10 mouse cellular contexts compared by ENCODE assay signal in genomic region chr9:76322122-76323052, GRCm38 (mm10). TPM values are rescaled to one million over a fixed set of nuclear protein-coding genes. Genes with fewer than 3 reads are reported as not detected.
DNase-seq lines count a peak whose midpoint lies in the region; ATAC-seq and TF ChIP-seq lines count a peak whose summit lies in the region.
"Had no signal": no experiment of that assay in that cellular context is flagged by ENCODE, and none has a peak within 500 bp of the region (broad histone marks: within the 10 kb centered on the region; RNA-seq: fewer than 3 reads in every experiment).

No protein-coding gene starts in this region.

- 9% methylated on average over 23 of the region's 24 CpGs for WGBS in heart, embryonic 16.5 days
- 9% methylated on average over 24 of the region's 24 CpGs for WGBS in liver, postnatal 0 days (ENCODE audit: insufficient replicate concordance)

- no peak for TF ChIP-seq CTCF in liver, postnatal 0 days (IDR thresholded peaks at IDR 0.05; ENCODE audit: low read depth)

- TF ChIP-seq EP300 in liver, postnatal 0 days (IDR thresholded peaks at IDR 0.05; ENCODE audit: low read depth): no peak

- H3K27ac ChIP-seq in heart, embryonic 16.5 days (ENCODE audit: low read length): no peak overlapping the region
- no peak overlapping the region for H3K27ac ChIP-seq in liver, postnatal 0 days (ENCODE audit: low read depth)

- no peaks in the 10 kb centered on the region for H3K36me3 ChIP-seq in heart, embryonic 16.5 days (ENCODE audit: control insufficient read depth, insufficient read depth)
- no peaks in the 10 kb centered on the region for H3K36me3 ChIP-seq in liver, postnatal 0 days (replicated peaks; ENCODE audit: insufficient read depth, low read length)

- H3K9ac ChIP-seq in heart, embryonic 16.5 days (ENCODE audit: low read length): peak overlapping the region; percentile 20; the same call in 1 of the 2 replicates
- H3K9ac ChIP-seq in liver, postnatal 0 days (replicated peaks): no peak overlapping the region

- no peak for ATAC-seq in heart, embryonic 16.5 days (replicated peaks; ENCODE audit: extremely low read depth, insufficient read depth, low FRiP score)
- no peak for ATAC-seq in liver, postnatal 0 days

- no peak for DNase-seq in heart, adult 9 months (ENCODE audit: low spot score in 2 of 2)
- DNase-seq in embryo, embryonic 10 days (ENCODE audit: low spot score): peak; percentile 41
- peak; percentile 26 for DNase-seq in forelimb bud, embryonic 11.5 days (ENCODE audit: low read depth, low spot score)
- no peak for DNase-seq in liver, postnatal 0 days
- DNase-seq in gastrocnemius, adult 18-20 months (ENCODE audit: low spot score): no peak
- DNase-seq in adrenal gland, postnatal 10 days: no peak
- no peak for DNase-seq in yolk sac, embryonic 10.5 days (ENCODE audit: low spot score)

- H3K4me2 ChIP-seq in heart, embryonic 16.5 days (ENCODE audit: low read depth, low read length): peak overlapping the region; percentile 96
- peak overlapping the region; percentile 43 for H3K4me2 ChIP-seq in liver, postnatal 0 days (ENCODE audit: low read depth, low read length)

- peaks cover 5% of the 10 kb centered on the region; the same call in 1 of the 2 replicates for H3K4me1 ChIP-seq in heart, embryonic 16.5 days (ENCODE audit: control insufficient read depth, insufficient read depth, low read length)
- no peaks in the 10 kb centered on the region for H3K4me1 ChIP-seq in liver, postnatal 0 days (ENCODE audit: insufficient read depth)

- H3K27me3 ChIP-seq in heart, embryonic 16.5 days (ENCODE audit: control insufficient read depth, insufficient read depth, low read length): peaks cover 15% of the 10 kb centered on the region
- H3K27me3 ChIP-seq in liver, postnatal 0 days (ENCODE audit: insufficient read depth, low read length): peaks cover 25% of the 10 kb centered on the region

- H3K4me3 ChIP-seq in heart, embryonic 16.5 days (ENCODE audit: low read length): peak overlapping the region; percentile 57
- no peak overlapping the region for H3K4me3 ChIP-seq in liver, postnatal 0 days (ENCODE audit: low read depth, low read length)

- no peaks in the 10 kb centered on the region for H3K9me3 ChIP-seq in heart, embryonic 16.5 days (replicated peaks; ENCODE audit: control insufficient read depth, low read length)
- no peaks in the 10 kb centered on the region for H3K9me3 ChIP-seq in liver, postnatal 0 days (ENCODE audit: low read length)

RNA-seq across cellular contexts. Expression of gene Hcrtr2, which starts 1.3 kb away (rescaled TPM):
- polyA plus RNA-seq in heart, embryonic 16.5 days (2015; fragmentation: Nextera tagmentation; extraction: Ambion mirVana): not detected in 2 replicates
- 0.11 and 0.16 TPM in 2 replicates for polyA plus RNA-seq in liver, postnatal 0 days (2015; fragmentation: Nextera tagmentation; extraction: Ambion mirVana)
- total RNA-seq in gastrocnemius, adult 18-20 months (2021): not detected
- total RNA-seq in adrenal gland, postnatal 10 days (2021): under 1 TPM; 0.42 to 0.51 TPM
- total RNA-seq: hematopoietic stem cell, adult 5-6 weeks; MEL had no signal

Comparison
In these comparisons a context has a peak if more than half of its experiments do, and no peak if none do; other contexts are left out.
1. DNase-seq: peak in embryo, embryonic 10 days (single experiment) and forelimb bud, embryonic 11.5 days (single experiment); none in heart, adult 9 months (0 of 2), liver, postnatal 0 days (single experiment), gastrocnemius, adult 18-20 months (single experiment), adrenal gland, postnatal 10 days (single experiment) and yolk sac, embryonic 10.5 days (single experiment).